Mouse (Mus musculus) thymus, postnatal 0 days (tissue): ENCODE results near the gene Lamb2. TPM values are rescaled to one million over a fixed set of nuclear protein-coding genes. Genes with fewer than 3 reads are reported as not detected.

Source experiments
- polyA plus RNA-seq: library from polyadenylated mRNA; unstranded; fragments of >200 nt; fragmentation: Nextera tagmentation; extraction: Ambion mirVana; gene quantifications from 2 replicates; pipeline ENCODE4 v1.2.1, GENCODE M21; 2015

The Lamb2 gene
- polyA plus RNA-seq, 1 experiment from 2014 or later = 4.4 TPM

Other genes starting within 250 kb of the Lamb2 start
- gene Dag1, start 215.8 kb upstream of the Lamb2 start, polyA plus RNA-seq = 14.0 and 15.6 TPM in 2 replicates
- gene Nicn1, start 189.3 kb upstream of the Lamb2 start, polyA plus RNA-seq = 8.2 and 12.4 TPM in 2 replicates
- 1.1 and 1.8 TPM in 2 replicates for gene Amt, start 182.9 kb upstream of the Lamb2 start, polyA plus RNA-seq
- gene Rhoa, start 173.6 kb upstream of the Lamb2 start, polyA plus RNA-seq = 517 and 543 TPM in 2 replicates
- 41.6 and 45.7 TPM in 2 replicates for gene Tcta, start 173.6 kb upstream of the Lamb2 start, polyA plus RNA-seq
- gene Gpx1, start 140.8 kb upstream of the Lamb2 start, polyA plus RNA-seq = 862 and 915 TPM in 2 replicates
- gene Usp4, start 131.9 kb upstream of the Lamb2 start, polyA plus RNA-seq = 83.7 and 93.1 TPM in 2 replicates
- 0.57 and 0.99 TPM in 2 replicates for gene 1700102P08Rik, start 86.9 kb upstream of the Lamb2 start, polyA plus RNA-seq
- 0.15 and 0.20 TPM in 2 replicates for gene Ccdc36, start 51.3 kb upstream of the Lamb2 start, polyA plus RNA-seq
- gene BC048562, start 43.3 kb upstream of the Lamb2 start, polyA plus RNA-seq = not detected in 2 replicates
- gene Ccdc71, start 19.2 kb upstream of the Lamb2 start, polyA plus RNA-seq = 51.0 and 54.2 TPM in 2 replicates
- gene Klhdc8b, start 18.2 kb upstream of the Lamb2 start, polyA plus RNA-seq = 9.5 and 11.2 TPM in 2 replicates
- 52.3 and 57.7 TPM in 2 replicates for gene Usp19, start 10.9 kb downstream of the Lamb2 start, polyA plus RNA-seq
- 113 and 119 TPM in 2 replicates for gene Qars, start 28.0 kb downstream of the Lamb2 start, polyA plus RNA-seq
- gene Qrich1, start 37.1 kb downstream of the Lamb2 start, polyA plus RNA-seq = 84.5 and 96.7 TPM in 2 replicates
- 161 and 172 TPM in 2 replicates for gene Impdh2, start 80.5 kb downstream of the Lamb2 start, polyA plus RNA-seq
- gene Ndufaf3, start 87.7 kb downstream of the Lamb2 start, polyA plus RNA-seq = 96.1 and 101 TPM in 2 replicates
- gene Dalrd3, start 90.2 kb downstream of the Lamb2 start, polyA plus RNA-seq = 115 and 120 TPM in 2 replicates
- gene Wdr6, start 99.0 kb downstream of the Lamb2 start, polyA plus RNA-seq = 44.3 and 47.0 TPM in 2 replicates
- 3.5 and 3.7 TPM in 2 replicates for gene P4htm, start 117.9 kb downstream of the Lamb2 start, polyA plus RNA-seq
- 44.7 and 49.1 TPM in 2 replicates for gene Arih2, start 169.7 kb downstream of the Lamb2 start, polyA plus RNA-seq
- gene Slc25a20, start 182.4 kb downstream of the Lamb2 start, polyA plus RNA-seq = 40.9 and 43.4 TPM in 2 replicates
- gene Prkar2a, start 209.6 kb downstream of the Lamb2 start, polyA plus RNA-seq = 5.8 and 7.7 TPM in 2 replicates